Mouse (Mus musculus) MEL (cell line): Measurements from ENCODE around the gene Nck1.

Source experiments
- CHD1 ChIP-seq: IDR thresholded peaks from 2 replicates; pipeline ENCODE4 v1.6.1; 2012; ENCODE audit warnings: low read depth, mild to moderate bottlenecking, inconsistent platforms, low read length, improper control_type of control experiment
- CTCF ChIP-seq, 3 experiments: IDR thresholded peaks in 2 of 3; conservative IDR thresholded peaks in 1 of 3; 2 replicates each; pipeline ENCODE4 v1.5.1; 2011 to 2012; ENCODE audit warnings: low read length in 3 of 3, low read depth in 2 of 3, mild to moderate bottlenecking in 2 of 3, improper control_type of control experiment in 1 of 3, inconsistent platforms in 1 of 3, mixed read lengths in 1 of 3, moderate library complexity in 1 of 3; ENCODE audit not compliant: control insufficient read depth in 1 of 3, insufficient read depth in 1 of 3, poor library complexity in 1 of 3, severe bottlenecking in 1 of 3
- ETS1 ChIP-seq: IDR thresholded peaks from 2 replicates; pipeline ENCODE4 v1.6.1; 2012; ENCODE audit warnings: low read depth, mild to moderate bottlenecking, inconsistent platforms, low read length, improper control_type of control experiment, moderate library complexity
- MAX ChIP-seq: IDR thresholded peaks from 2 replicates; pipeline ENCODE4 v1.6.1; 2011; ENCODE audit warnings: low read length, improper control_type of control experiment
- POLR2A ChIP-seq, 2 experiments: IDR thresholded peaks; 2 replicates each; pipeline ENCODE4 v1.6.1; 2011 to 2012; ENCODE audit warnings: low read length in 2 of 2, mild to moderate bottlenecking in 2 of 2, control low read depth in 1 of 2, improper control_type of control experiment in 1 of 2, low read depth in 1 of 2, moderate library complexity in 1 of 2; ENCODE audit not compliant: control insufficient read depth in 1 of 2, insufficient read depth in 1 of 2, poor library complexity in 1 of 2
- UBTF ChIP-seq: IDR thresholded peaks from 2 replicates; pipeline ENCODE4 v1.6.1; 2012; ENCODE audit warnings: low read depth, mild to moderate bottlenecking, inconsistent platforms, low read length, improper control_type of control experiment, moderate library complexity, borderline replicate concordance; ENCODE audit not compliant: insufficient read depth

DNA sequence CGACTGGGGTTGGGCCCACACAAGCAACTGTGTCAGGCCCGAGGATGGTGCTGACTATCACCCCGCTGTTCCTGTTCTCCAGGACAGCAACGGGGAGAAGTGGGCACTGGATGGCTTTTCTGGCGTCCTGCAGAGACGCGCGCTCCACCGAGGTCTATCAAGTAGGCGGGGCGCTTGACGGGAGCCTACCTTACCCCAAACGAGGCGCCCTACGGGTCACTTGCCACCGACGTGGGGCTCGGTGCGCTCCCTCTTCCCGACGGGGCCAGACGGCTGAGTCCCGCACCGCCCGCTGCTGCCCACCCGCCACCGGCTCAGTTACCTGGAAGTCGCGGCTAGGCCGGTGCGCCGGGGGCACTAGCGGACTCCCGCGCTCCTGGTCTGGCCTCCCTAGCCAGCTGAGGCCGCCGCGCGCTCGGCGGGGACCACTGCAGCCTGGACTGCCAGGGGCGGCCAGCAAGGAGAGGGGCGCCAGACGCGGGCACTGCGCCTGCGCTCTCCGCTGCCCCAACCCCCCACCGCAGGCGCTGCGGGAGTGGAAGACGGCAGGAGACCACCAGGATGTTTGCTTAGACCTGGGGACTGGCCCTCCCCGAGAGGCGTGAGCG is 24.8 kb upstream of the Nck1 start, which contains the start of gene Slc35g2:
- TF ChIP-seq CTCF (IDR thresholded peaks at IDR 0.05 in 2 of 3, conservative IDR thresholded peaks at IDR 0.05 in 1 of 3; ENCODE audit: control insufficient read depth in 1 of 3, insufficient read depth in 1 of 3, low read depth in 2 of 3, low read length in 3 of 3, poor library complexity in 1 of 3, severe bottlenecking in 1 of 3) (no peak), CHD1 (no peak), POLR2A (IDR thresholded peaks at IDR 0.05; ENCODE audit: control insufficient read depth in 1 of 2, insufficient read depth in 1 of 2, low read depth in 1 of 2, low read length in 2 of 2, poor library complexity in 1 of 2) (no peak), UBTF (no peak), MAX (no peak), ETS1 (no peak)
